Mouse (Mus musculus): Measurements from ENCODE around the gene Usp53.

DNA sequence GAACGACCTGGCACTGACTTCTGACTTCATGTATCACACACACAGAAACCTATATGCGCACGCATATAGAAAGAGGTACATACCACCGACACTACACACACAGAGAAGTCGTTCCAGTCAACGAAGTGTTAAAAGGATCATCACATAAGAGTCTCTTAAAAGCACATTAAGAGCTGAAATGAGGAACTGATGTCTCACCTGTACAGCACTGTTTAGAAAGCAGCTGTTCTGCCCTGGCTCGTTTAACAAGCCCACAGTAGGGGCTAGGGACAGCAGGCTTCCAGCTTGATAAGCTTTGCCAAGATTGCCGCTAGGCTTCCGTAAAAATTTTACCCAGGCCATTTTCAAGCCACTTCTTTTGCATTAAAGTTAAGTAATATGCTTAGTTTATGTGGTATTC, 15.9 kb downstream of the Usp53 start:
- TF ChIP-seq CTCF (IDR thresholded peaks at IDR 0.05; ENCODE audit: low read depth, low read length) (no peak), POLR2AphosphoS5 (IDR thresholded peaks at IDR 0.05; ENCODE audit: insufficient replicate concordance, low read depth, low read length) (no peak), GATA2 (IDR thresholded peaks at IDR 0.05; ENCODE audit: borderline replicate concordance, low read depth, low read length) (no peak), TAL1 (conservative IDR thresholded peaks at IDR 0.05; ENCODE audit: low read depth, low read length) (no peak)

All from G1E (cell line).